Mouse (Mus musculus) common myeloid progenitor, adult 5-6 weeks (primary cell): ENCODE measurements at regions not wholly inside any gene's neighbourhood (a gene's known extent, or its start where the extent isn't known, plus 50 kb on each side); places are given as distances from the start of the nearest gene placed in this dataset.
"Not testable (repeated sequence)": the region's sequence is repeated elsewhere in the genome, so short reads cannot be mapped to it uniquely, and the experiment has no call there.

Source experiments
- ATAC-seq: replicated peaks from 2 replicates; pipeline ENCODE4 v1.8.0; 2016; ENCODE audit warnings: low read depth, mild to moderate bottlenecking, moderate TSS enrichment, inconsistent platforms; ENCODE audit not compliant: poor library complexity, severe bottlenecking

GRCm38 (mm10) chr14:52566920-52567319 lies 71.4 kb upstream of the Olfr1507 start:
- ATAC-seq: peak; percentile 25; the same call in 1 of the 2 replicates

GRCm38 (mm10) chr14:52565606-52566005 lies 70.1 kb upstream of the Olfr1507 start:
- ATAC-seq: peak; percentile 94

- ATAC-seq: not testable (repeated sequence)
These were observed 60.8 kb upstream of the Olfr1507 start for GRCm38 (mm10) chr14:52556340-52556739.

GRCm38 (mm10) chr14:52553399-52553798 lies 57.9 kb upstream of the Olfr1507 start:
- ATAC-seq: 0 out of 2 replicates have a peak, but pooled peaks have one; percentile 11

- 0 out of 2 replicates have a peak, but pooled peaks have one; percentile 18 for ATAC-seq
These were observed 52.4 kb upstream of the Olfr1507 start for GRCm38 (mm10) chr14:52547933-52548332.
